Mouse (Mus musculus): ENCODE measurements around the gene Gmeb1. TPM values are rescaled to one million over a fixed set of nuclear protein-coding genes. Genes with fewer than 3 reads are reported as not detected.
A peak's percentile ranks its signal among the peaks of the same experiment; 100 is the strongest.
"Not testable (repeated sequence)": the region's sequence is repeated elsewhere in the genome, so short reads cannot be mapped to it uniquely, and the experiment has no call there.

Gmeb1 gene
- total and polyA plus RNA-seq, 3 experiments, result 9.9 to 29.6 TPM; not detected in 1

- TF ChIP-seq MAFK (IDR thresholded peaks at IDR 0.05; ENCODE audit: borderline replicate concordance, low read depth, low read length) (no peak), MYC (IDR thresholded peaks at IDR 0.05; ENCODE audit: low read depth, low read length) (no peak), SIN3A (IDR thresholded peaks at IDR 0.05; ENCODE audit: low read length) (no peak), HCFC1 (IDR thresholded peaks at IDR 0.05; ENCODE audit: low read depth, low read length) (no peak), RAD21 (IDR thresholded peaks at IDR 0.05; ENCODE audit: low read depth, low read length) (no peak), CHD1 (IDR thresholded peaks at IDR 0.05; ENCODE audit: low read depth, low read length) (no peak), MXI1 (IDR thresholded peaks at IDR 0.05; ENCODE audit: low read depth, low read length) (0 out of 2 replicates have a peak, but pooled peaks have one; percentile 19), EP300 (IDR thresholded peaks at IDR 0.05; ENCODE audit: low read depth in 1 of 2, low read length in 2 of 2) (peak; percentile 29 to 65; a peak in 3 of 4 replicates), NRF1 (IDR thresholded peaks at IDR 0.05; ENCODE audit: insufficient read depth, low read depth, low read length, poor library complexity, severe bottlenecking) (no peak), GABPA (IDR thresholded peaks at IDR 0.05; ENCODE audit: low read depth, low read length) (no peak), POLR2AphosphoS5 (IDR thresholded peaks at IDR 0.05; ENCODE audit: borderline replicate concordance, low read depth, low read length) (no peak), UBTF (IDR thresholded peaks at IDR 0.05; ENCODE audit: borderline replicate concordance, insufficient read depth, low read depth, low read length) (no peak), MEF2A (IDR thresholded peaks at IDR 0.05; ENCODE audit: extremely low read depth, insufficient replicate concordance, low read depth, low read length, poor library complexity, severe bottlenecking) (no peak), ETS1 (IDR thresholded peaks at IDR 0.05; ENCODE audit: low read depth, low read length) (0 out of 2 replicates have a peak, but pooled peaks have one; percentile 52), ZKSCAN1 (IDR thresholded peaks at IDR 0.05; ENCODE audit: low read depth, low read length) (no peak), POLR2AphosphoS2 (IDR thresholded peaks at IDR 0.05; ENCODE audit: low read length) (no peak), MYB (IDR thresholded peaks at IDR 0.05; ENCODE audit: low read depth, low read length) (no peak), KAT2A (conservative IDR thresholded peaks at IDR 0.05; ENCODE audit: low read depth, low read length) (no peak), MAX (IDR thresholded peaks at IDR 0.05; ENCODE audit: low read length) (no peak), TCF12 (IDR thresholded peaks at IDR 0.05; ENCODE audit: low read depth, low read length) (peak; percentile 29; the same call in 1 of the 2 replicates), GATA1 (IDR thresholded peaks at IDR 0.05; ENCODE audit: low read depth, low read length) (peak; percentile 46), TBP (IDR thresholded peaks at IDR 0.05; ENCODE audit: low read depth, low read length) (0 out of 2 replicates have a peak, but pooled peaks have one; percentile 49), USF2 (IDR thresholded peaks at IDR 0.05; ENCODE audit: borderline replicate concordance in 1 of 2, insufficient read depth in 1 of 2, low read depth in 1 of 2, low read length in 2 of 2) (no peak), BHLHE40 (IDR thresholded peaks at IDR 0.05; ENCODE audit: borderline replicate concordance, low read depth, low read length) (no peak), POLR2A (IDR thresholded peaks at IDR 0.05; ENCODE audit: control insufficient read depth in 1 of 2, insufficient read depth in 1 of 2, low read depth in 1 of 2, low read length in 2 of 2, poor library complexity in 1 of 2) (no peak), ZNF384 (IDR thresholded peaks at IDR 0.05; ENCODE audit: low read depth, low read length) (peak; percentile 56), CHD2 (IDR thresholded peaks at IDR 0.05; ENCODE audit: low read length) (no peak), E2F4 (IDR thresholded peaks at IDR 0.05; ENCODE audit: borderline replicate concordance, low read depth, low read length) (no peak), SMC3 (IDR thresholded peaks at IDR 0.05; ENCODE audit: low read depth, low read length) (no peak), RCOR1 (IDR thresholded peaks at IDR 0.05; ENCODE audit: low read depth, low read length) (peak; percentile 88), USF1 (IDR thresholded peaks at IDR 0.05; ENCODE audit: low read depth, low read length) (no peak)
- Histone ChIP-seq H3K9ac (ENCODE audit: control insufficient read depth, low read depth, low read length, poor library complexity, severe bottlenecking) (no peak overlapping the region), H3K27ac (ENCODE audit: control insufficient read depth, low read depth, low read length) (peak overlapping the region; percentile 25), H3K4me1 (ENCODE audit: control insufficient read depth in 1 of 2, insufficient read depth in 2 of 2, low read length in 2 of 2) (peaks cover 0 to 7% of the 10 kb centered on the region in 2 experiments; a peak in 2 of 4 replicates), H3K79me2 (ENCODE audit: control insufficient read depth, insufficient read depth, low read length, poor library complexity) (no peaks in the 10 kb centered on the region), H3K9me3 (replicated peaks; ENCODE audit: insufficient read depth, low read length) (no peaks in the 10 kb centered on the region), H3K36me3 (ENCODE audit: control insufficient read depth in 1 of 2, insufficient read depth in 2 of 2, low read length in 2 of 2) (peaks cover 10 to 17% of the 10 kb centered on the region in 2 experiments), H3K27me3 (ENCODE audit: control insufficient read depth in 1 of 2, insufficient read depth in 2 of 2, low read length in 2 of 2) (no peaks in the 10 kb centered on the region), H3K4me3 (ENCODE audit: control insufficient read depth in 1 of 2, insufficient read depth in 1 of 2, low read depth in 2 of 2, low read length in 2 of 2) (no peak overlapping the region)
- peak; percentile 63 for DNase-seq (ENCODE audit: low read depth, low spot score)
Measured at GRCm38 (mm10) chr4:132230422-132230821, 31.0 kb downstream of the Gmeb1 start.

- H3K9ac ChIP-seq (ENCODE audit: control insufficient read depth, low read depth, low read length, poor library complexity, severe bottlenecking); H3K27me3 ChIP-seq (ENCODE audit: control insufficient read depth in 1 of 2, insufficient read depth in 2 of 2, low read length in 2 of 2); H3K4me3 ChIP-seq (ENCODE audit: control insufficient read depth in 1 of 2, insufficient read depth in 1 of 2, low read depth in 2 of 2, low read length in 2 of 2); H3K27ac ChIP-seq (ENCODE audit: control insufficient read depth, low read depth, low read length); DNase-seq (ENCODE audit: low read depth, low spot score); H3K79me2 ChIP-seq (ENCODE audit: control insufficient read depth, insufficient read depth, low read length, poor library complexity); H3K9me3 ChIP-seq (replicated peaks; ENCODE audit: insufficient read depth, low read length): not testable (repeated sequence)
- H3K4me1 ChIP-seq (ENCODE audit: control insufficient read depth in 1 of 2, insufficient read depth in 2 of 2, low read length in 2 of 2), result peaks cover 10 to 17% of the 10 kb centered on the region in 2 experiments
- H3K36me3 ChIP-seq (ENCODE audit: control insufficient read depth in 1 of 2, insufficient read depth in 2 of 2, low read length in 2 of 2), result peaks cover 5 to 11% of the 10 kb centered on the region in 2 experiments; a peak in 3 of 4 replicates
Measured at GRCm38 (mm10) chr4:132222001-132222400, 39.4 kb downstream of the Gmeb1 start.

Data from MEL (cell line).